Mouse (Mus musculus) embryonic facial prominence, embryonic 10.5 days (tissue): ENCODE results near the gene Psap. TPM values are rescaled to one million over a fixed set of nuclear protein-coding genes. Genes with fewer than 3 reads are reported as not detected.

ENCODE experiments used
- DNase-seq: peaks from one replicate; pipeline ENCODE4 v3.0.0-alpha.2; 2017; ENCODE audit warnings: low spot score
- H3K27ac ChIP-seq: fragments of 300-500 bp; sonication (generic); replicated peaks from 2 replicates; pipeline ENCODE4 v1.5.1; 2016; ENCODE audit warnings: mild to moderate bottlenecking
- H3K27me3 ChIP-seq: fragments of 300-500 bp; sonication (generic); replicated peaks from 2 replicates; pipeline ENCODE4 v1.6.1; 2016; ENCODE audit warnings: low read depth, mild to moderate bottlenecking; ENCODE audit not compliant: poor library complexity, severe bottlenecking
- H3K36me3 ChIP-seq: fragments of 300-500 bp; sonication (generic); replicated peaks from 2 replicates; pipeline ENCODE4 v1.6.1; 2016; ENCODE audit warnings: mild to moderate bottlenecking, moderate library complexity
- H3K4me1 ChIP-seq: fragments of 300-500 bp; sonication (generic); 2 replicates; pipeline ENCODE4 v1.6.1; 2016
- H3K4me3 ChIP-seq: fragments of 300-500 bp; sonication (generic); 2 replicates; pipeline ENCODE4 v1.5.1; 2016; ENCODE audit warnings: mild to moderate bottlenecking, moderate library complexity
- H3K9me3 ChIP-seq: fragments of 300-500 bp; sonication (generic); 2 replicates; pipeline ENCODE4 v1.6.1; 2016; ENCODE audit warnings: mild to moderate bottlenecking
- WGBS: fragments of 180-500 bp; shearing (Covaris S2); methylation state at CpG from one replicate; pipeline ENCODE4 v1.1.7; 2016; 5-methylcytosine and 5-hydroxymethylcytosine counted together
- polyA plus RNA-seq: library from polyadenylated mRNA; unstranded; fragments of >200 nt; fragmentation: Nextera tagmentation; extraction: Ambion mirVana; gene quantifications from 2 replicates; pipeline ENCODE4 v1.2.1, GENCODE M21; 2016

Gene Psap
- polyA plus RNA-seq, 1 experiment from 2014 or later: 47.1 TPM

DNA sequence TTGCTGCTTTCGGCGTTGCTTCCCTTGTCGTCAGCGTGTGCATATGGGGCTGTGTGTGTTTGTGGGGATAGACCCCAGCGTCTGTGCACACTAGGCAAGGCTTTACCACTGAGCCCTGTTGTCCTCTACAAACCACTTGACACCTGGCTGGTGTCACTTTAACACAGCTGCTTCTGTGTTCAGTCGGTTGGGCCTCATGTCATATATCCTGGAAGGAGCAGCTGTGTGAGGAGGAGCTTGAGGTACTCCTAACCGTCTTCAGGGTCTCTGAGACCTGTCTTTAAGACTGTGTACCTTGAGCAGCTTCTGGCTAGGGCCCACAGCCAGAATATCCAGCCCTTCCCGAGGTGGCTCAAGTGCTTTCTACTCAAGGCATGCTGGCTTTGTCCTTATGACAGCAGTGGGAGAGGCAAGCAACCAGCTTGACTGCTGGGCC, 7.3 kb downstream of the Psap start:
- Histone ChIP-seq H3K27ac (peak overlapping the region; percentile 75), H3K4me3 (no peak overlapping the region), H3K9me3 (no peaks in the 10 kb centered on the region), H3K36me3 (peaks cover 4% of the 10 kb centered on the region), H3K27me3 (no peaks in the 10 kb centered on the region), H3K4me1 (peaks cover 67% of the 10 kb centered on the region)
- WGBS: 77% methylated on average over 8 of the region's 8 CpGs
- DNase-seq: no peak

GRCm38 (mm10) chr10:60285183-60285582, 7.8 kb downstream of the Psap start:
- DNase-seq: no peak
- Histone ChIP-seq H3K27ac (peak overlapping the region; percentile 75), H3K4me1 (peaks cover 67% of the 10 kb centered on the region), H3K9me3 (no peaks in the 10 kb centered on the region), H3K27me3 (no peaks in the 10 kb centered on the region), H3K4me3 (peak overlapping the region; percentile 33; the same call in 1 of the 2 replicates), H3K36me3 (peaks cover 4% of the 10 kb centered on the region; the same call in 1 of the 2 replicates)
- WGBS: 80% methylated on average over 8 of the region's 8 CpGs

- Histone ChIP-seq H3K4me3 (peak overlapping the region; percentile 33; the same call in 1 of the 2 replicates), H3K9me3 (no peaks in the 10 kb centered on the region), H3K27ac (peak overlapping the region; percentile 75), H3K4me1 (peaks cover 69% of the 10 kb centered on the region), H3K27me3 (no peaks in the 10 kb centered on the region), H3K36me3 (peaks cover 4% of the 10 kb centered on the region; the same call in 1 of the 2 replicates)
- DNase-seq: peak; percentile 74
- 65% methylated on average over 14 of the region's 14 CpGs for WGBS
Observed at GRCm38 (mm10) chr10:60285676-60286372, 8.4 kb downstream of the Psap start.

GRCm38 (mm10) chr10:60286546-60286945, 9.1 kb downstream of the Psap start:
- Histone ChIP-seq H3K27me3 (no peaks in the 10 kb centered on the region), H3K4me1 (peaks cover 74% of the 10 kb centered on the region), H3K9me3 (no peaks in the 10 kb centered on the region), H3K27ac (no peak overlapping the region), H3K36me3 (peaks cover 9% of the 10 kb centered on the region), H3K4me3 (no peak overlapping the region)
- DNase-seq: no peak
- WGBS: 93% methylated on average over 7 of the region's 7 CpGs

DNA sequence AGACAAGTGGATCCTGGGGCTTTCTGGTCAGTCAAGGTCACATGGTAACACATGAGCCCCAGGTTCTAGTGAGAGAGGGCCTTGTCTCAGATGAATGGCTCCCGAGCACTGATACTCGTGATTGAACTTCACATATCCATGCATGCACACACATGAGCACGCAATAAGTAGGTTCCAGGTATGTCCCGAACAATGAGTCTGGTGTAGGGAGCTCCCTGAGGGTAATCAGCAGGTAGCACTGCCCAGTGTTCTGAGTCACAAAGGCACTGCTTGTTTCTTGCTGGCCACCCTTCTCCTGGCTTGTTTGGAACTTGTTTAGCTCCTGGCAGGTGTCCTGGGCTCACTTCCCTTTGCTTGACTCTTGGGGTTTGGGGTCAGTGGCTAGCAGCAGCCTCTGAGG, 9.7 kb downstream of the Psap start:
- no peak for DNase-seq
- Histone ChIP-seq H3K36me3 (peaks cover 15% of the 10 kb centered on the region), H3K4me3 (no peak overlapping the region), H3K27me3 (no peaks in the 10 kb centered on the region), H3K27ac (no peak overlapping the region), H3K9me3 (no peaks in the 10 kb centered on the region), H3K4me1 (peaks cover 72% of the 10 kb centered on the region)
- 81% methylated on average over 4 of the region's 4 CpGs for WGBS

DNA sequence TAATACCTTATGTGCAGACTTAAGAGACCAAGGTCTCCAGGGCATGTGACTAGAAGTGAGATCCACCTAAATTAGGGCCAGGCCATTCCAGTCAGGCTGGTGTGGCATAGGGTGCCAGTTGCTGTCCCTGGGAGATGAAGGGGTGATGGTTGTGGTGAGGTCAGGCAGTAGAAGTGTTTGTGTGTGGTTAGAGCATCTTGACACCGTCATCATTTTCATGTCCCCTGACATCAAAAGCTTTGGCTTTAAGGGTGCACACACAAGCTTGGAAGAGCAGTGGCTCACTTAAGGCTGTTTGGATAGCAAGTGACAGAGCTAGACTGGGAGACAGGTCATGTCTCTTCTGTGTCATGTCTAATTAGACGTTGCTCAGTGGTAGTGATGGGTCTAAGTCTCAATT, 10.3 kb downstream of the Psap start:
- peaks cover 20% of the 10 kb centered on the region for H3K36me3 ChIP-seq
- no peak for DNase-seq
- H3K4me1 ChIP-seq: peaks cover 66% of the 10 kb centered on the region
- no peak overlapping the region for H3K27ac ChIP-seq
- H3K4me3 ChIP-seq: no peak overlapping the region
- no peaks in the 10 kb centered on the region for H3K27me3 ChIP-seq
- 85% methylated on average over 2 of the region's 2 CpGs for WGBS
- H3K9me3 ChIP-seq: no peaks in the 10 kb centered on the region

- Histone ChIP-seq H3K36me3 (peaks cover 31% of the 10 kb centered on the region), H3K27ac (no peak overlapping the region), H3K27me3 (no peaks in the 10 kb centered on the region), H3K4me3 (no peak overlapping the region), H3K4me1 (peaks cover 57% of the 10 kb centered on the region), H3K9me3 (no peaks in the 10 kb centered on the region)
- no peak for DNase-seq
- 85% methylated on average over 8 of the region's 8 CpGs for WGBS
Observed at GRCm38 (mm10) chr10:60289216-60289615, 11.8 kb downstream of the Psap start.

GRCm38 (mm10) chr10:60290026-60290738, 12.8 kb downstream of the Psap start:
- DNase-seq: no peak
- Histone ChIP-seq H3K4me1 (peaks cover 48% of the 10 kb centered on the region), H3K27ac (peak overlapping the region; percentile 15), H3K36me3 (peaks cover 41% of the 10 kb centered on the region), H3K27me3 (no peaks in the 10 kb centered on the region), H3K9me3 (no peaks in the 10 kb centered on the region), H3K4me3 (no peak overlapping the region)
- 66% methylated on average over 7 of the region's 7 CpGs for whole genome bisulfite sequencing

DNA sequence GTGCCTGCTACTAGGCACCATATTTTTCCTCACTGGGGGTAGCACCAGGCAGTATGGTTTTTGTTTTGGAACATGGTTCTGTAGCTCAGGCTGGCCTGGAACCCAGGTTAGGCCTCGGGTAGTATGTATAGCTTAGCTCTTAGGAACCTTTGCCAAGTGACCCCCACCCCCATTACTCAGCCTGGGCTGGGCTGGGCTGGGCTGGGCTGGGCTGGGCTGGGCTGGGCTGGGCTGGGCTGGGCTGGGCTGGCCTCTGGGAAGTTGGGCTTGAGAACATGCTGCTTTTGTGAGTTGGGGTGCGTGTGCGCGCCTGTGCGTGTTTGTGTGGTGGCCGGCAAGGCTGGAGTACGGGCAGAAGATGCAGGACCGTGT, 13.3 kb downstream of the Psap start:
- 87% methylated on average over 8 of the region's 8 CpGs for WGBS
- Histone ChIP-seq H3K9me3 (no peaks in the 10 kb centered on the region), H3K4me1 (peaks cover 42% of the 10 kb centered on the region), H3K36me3 (peaks cover 46% of the 10 kb centered on the region), H3K4me3 (no peak overlapping the region), H3K27ac (peak overlapping the region; percentile 40; the same call in 1 of the 2 replicates), H3K27me3 (no peaks in the 10 kb centered on the region)
- no peak for DNase-seq

DNA sequence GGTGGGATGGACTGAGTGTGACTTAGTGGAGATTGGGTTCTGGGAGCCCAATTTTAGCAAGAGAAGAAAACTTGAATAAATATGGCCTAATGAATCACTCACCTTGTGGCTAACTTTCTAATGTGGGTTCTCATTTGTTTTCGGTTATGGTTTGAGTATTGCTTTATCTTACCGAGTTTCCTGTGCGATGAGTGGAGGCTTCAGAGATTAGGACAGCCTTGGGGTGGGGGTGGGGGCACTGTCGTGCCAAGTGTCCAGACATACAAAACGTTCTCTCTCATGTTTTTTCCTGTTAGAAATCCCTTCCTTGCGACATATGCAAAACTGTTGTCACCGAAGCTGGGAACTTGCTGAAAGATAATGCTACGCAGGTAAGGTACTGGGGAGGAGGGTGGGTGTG, 14.8 kb downstream of the Psap start:
- Histone ChIP-seq H3K27me3 (no peaks in the 10 kb centered on the region), H3K4me1 (peaks cover 31% of the 10 kb centered on the region), H3K4me3 (no peak overlapping the region), H3K27ac (no peak overlapping the region), H3K36me3 (peaks cover 58% of the 10 kb centered on the region), H3K9me3 (no peaks in the 10 kb centered on the region)
- DNase-seq: no peak
- WGBS: 90% methylated on average over 8 of the region's 8 CpGs

DNA sequence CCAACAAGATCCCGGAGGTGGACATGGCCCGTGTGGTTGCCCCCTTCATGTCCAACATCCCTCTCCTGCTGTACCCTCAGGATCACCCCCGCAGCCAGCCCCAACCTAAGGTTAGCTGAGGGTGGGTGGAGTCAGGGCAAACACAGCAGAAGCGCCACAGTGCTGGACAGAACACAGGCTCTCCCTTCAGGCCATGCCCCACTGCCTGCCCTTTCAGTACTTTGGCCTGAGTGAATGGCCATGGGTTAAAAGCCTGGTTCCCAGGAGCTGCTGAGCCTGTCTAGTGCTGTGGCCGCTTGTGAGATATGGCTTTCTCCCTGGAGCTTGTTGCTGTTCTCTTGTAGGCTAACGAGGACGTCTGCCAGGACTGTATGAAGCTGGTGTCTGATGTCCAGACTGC, 17.2 kb downstream of the Psap start:
- Histone ChIP-seq H3K27me3 (no peaks in the 10 kb centered on the region), H3K9me3 (no peaks in the 10 kb centered on the region), H3K36me3 (peaks cover 80% of the 10 kb centered on the region), H3K27ac (no peak overlapping the region), H3K4me1 (peaks cover 17% of the 10 kb centered on the region), H3K4me3 (no peak overlapping the region)
- no peak for DNase-seq
- WGBS: 86% methylated on average over 7 of the region's 7 CpGs

GRCm38 (mm10) chr10:60295356-60295755, 17.9 kb downstream of the Psap start:
- no peaks in the 10 kb centered on the region for H3K9me3 ChIP-seq
- no peak for DNase-seq
- peaks cover 9% of the 10 kb centered on the region for H3K4me1 ChIP-seq
- 96% methylated on average over 3 of the region's 3 CpGs for WGBS
- peaks cover 87% of the 10 kb centered on the region for H3K36me3 ChIP-seq
- H3K4me3 ChIP-seq: no peak overlapping the region
- H3K27me3 ChIP-seq: no peaks in the 10 kb centered on the region
- no peak overlapping the region for H3K27ac ChIP-seq

DNA sequence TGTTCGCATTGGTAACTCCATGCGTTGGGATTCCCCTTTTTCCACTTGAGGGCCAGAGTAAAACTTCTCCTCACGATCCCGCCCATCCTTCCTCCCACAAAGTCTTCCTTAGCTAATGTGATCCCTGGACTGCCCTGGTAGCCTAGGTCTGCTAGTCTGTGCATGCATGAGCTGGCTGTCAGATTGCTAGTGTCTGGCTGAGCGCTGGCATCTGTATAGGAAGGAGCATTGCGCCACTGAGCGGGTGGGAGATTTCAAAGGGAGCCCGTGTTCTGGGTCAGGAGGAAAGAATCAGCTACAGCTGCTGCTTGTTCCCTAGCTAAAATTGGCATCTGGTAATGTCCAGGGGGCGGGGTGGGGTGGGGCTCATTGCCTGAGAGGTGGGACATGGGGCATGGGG, 18.6 kb downstream of the Psap start:
- Histone ChIP-seq H3K27ac (no peak overlapping the region), H3K36me3 (peaks cover 94% of the 10 kb centered on the region), H3K9me3 (no peaks in the 10 kb centered on the region), H3K27me3 (no peaks in the 10 kb centered on the region), H3K4me1 (peaks cover 3% of the 10 kb centered on the region; the same call in 1 of the 2 replicates), H3K4me3 (no peak overlapping the region)
- no peak for DNase-seq
- 86% methylated on average over 9 of the region's 9 CpGs for WGBS
